Mouse (Mus musculus) kidney, adult 9 months (tissue): ENCODE measurements around the gene Gm21954.
A peak's percentile ranks its signal among the peaks of the same experiment; 100 is the strongest.

Source experiments
- DNase-seq: peaks from one replicate; pipeline ENCODE4 v3.0.0; 2022

Gene Gm21954

DNA sequence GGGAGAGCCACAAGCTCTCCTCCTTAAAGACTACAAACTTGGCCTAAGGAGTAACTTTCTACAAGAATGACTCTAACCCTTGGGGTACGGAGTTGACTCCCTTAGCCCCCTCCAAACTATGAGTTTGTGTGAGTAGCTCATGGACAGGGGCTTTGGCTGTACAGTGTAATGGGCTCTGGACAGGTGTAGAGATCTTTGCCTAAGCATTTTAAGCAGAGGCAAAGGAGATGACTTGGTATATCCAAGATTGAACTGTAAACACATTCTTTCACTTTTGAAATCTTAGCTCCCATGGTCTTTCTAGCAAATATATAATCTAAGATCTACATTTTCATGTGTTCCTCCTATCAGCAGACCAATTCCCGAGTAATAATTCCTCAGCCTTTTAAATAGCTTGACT is at the start of gene Gm21954:
TSS of gene Gm21954 (minus strand) at position 101 of the 400 bp plus-strand sequence.
- no peak for DNase-seq

GRCm38 (mm10) chr3:55521776-55522175 is 49.8 kb upstream of the Gm21954 start:
- DNase-seq, result no peak

DNA sequence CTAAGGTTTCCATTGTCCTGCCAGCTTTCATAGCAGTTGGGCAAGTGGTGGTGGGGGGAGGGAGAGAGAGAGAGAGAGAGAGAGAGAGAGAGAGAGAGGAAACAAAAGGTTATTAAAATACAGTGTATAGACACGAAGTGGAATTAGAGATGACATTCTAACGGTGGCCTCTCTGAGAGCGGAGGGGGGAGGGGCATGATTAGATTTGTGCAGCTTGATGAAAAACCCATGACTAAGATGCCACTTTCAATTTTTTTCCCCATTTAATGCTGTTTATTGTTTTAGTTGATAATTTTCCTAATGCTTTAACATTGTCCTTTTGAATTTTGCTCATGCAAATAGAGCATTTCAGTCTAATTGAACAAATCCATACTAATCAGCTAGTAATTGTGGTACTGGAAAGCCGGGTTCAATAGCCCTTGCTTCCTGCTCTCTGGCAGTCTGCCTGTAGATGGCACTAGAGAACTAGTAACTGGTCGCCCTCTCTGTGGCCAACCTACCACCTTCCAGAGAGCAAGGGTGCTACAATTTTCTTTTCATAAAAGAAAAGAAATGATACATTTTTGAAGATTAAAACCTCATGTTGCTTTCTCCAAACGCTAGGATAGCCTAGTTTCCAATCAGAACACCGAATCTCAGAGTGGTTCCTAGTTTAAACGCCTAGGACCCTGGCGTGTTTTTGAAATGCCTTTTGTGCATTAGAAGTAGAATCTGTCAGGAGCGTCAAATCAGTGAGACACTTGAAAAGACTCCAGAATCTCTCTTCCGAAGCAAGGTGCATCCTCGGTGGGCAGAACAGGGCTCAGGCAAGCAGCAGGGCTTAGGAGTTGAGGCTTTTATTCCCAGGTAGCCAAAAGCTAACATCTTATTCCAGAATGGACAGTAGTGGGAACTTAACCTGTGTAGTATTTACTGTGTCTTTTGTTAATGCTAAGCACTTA is 48.5 kb upstream of the Gm21954 start:
- peak; percentile 74 for DNase-seq

DNA sequence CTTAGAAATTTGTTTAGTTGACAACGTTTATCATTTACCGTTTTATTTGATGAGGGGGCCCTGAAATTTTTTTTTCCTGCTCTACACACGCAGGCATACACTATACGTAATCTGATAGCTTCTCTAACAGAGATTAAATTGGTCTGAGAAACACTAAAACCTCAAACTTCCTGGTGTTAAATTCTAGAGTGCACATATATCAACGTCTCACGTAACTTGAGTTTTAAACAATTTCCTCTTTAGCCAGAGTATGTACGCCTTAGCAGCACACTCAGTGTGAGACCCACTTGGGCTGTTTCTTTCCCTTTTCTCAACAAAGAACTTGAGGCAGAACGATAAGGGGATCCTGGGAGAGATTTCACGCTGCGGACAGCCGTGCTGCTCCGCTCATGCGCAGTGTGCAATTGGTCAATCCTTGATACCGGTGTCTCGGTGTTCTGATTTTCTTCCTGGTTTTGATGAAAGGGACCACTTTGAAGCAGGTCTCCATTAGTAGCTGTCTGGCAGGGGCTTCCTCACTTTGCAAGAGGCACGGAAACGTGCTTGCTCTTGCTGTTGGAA is 45.5 kb upstream of the Gm21954 start:
- DNase-seq, result no peak

- DNase-seq, result no peak
Observed at GRCm38 (mm10) chr3:55515966-55516365, 44.0 kb upstream of the Gm21954 start.

GRCm38 (mm10) chr3:55511658-55512057 is 39.6 kb upstream of the Gm21954 start:
- no peak for DNase-seq

GRCm38 (mm10) chr3:55510198-55510597 is 38.2 kb upstream of the Gm21954 start:
- no peak for DNase-seq

DNA sequence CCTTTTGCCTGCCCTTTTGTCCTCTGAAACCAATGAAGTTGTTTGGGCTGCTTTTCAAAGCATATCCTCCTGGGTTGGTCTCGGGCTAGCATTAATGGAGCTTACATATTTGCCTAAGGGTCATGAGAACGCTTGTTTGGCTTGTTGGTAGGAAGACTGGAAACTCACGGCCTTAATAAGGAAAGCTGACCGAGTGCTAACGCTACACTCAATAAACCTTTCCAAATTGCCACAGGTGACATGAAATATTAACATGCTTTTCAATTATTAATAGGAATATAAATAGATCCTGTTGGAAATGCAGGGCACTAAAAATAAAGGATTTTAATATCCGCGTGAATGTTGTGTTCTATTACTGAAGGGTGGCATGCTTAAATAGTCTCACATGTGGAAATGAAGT is 27.3 kb upstream of the Gm21954 start:
- no peak for DNase-seq

DNA sequence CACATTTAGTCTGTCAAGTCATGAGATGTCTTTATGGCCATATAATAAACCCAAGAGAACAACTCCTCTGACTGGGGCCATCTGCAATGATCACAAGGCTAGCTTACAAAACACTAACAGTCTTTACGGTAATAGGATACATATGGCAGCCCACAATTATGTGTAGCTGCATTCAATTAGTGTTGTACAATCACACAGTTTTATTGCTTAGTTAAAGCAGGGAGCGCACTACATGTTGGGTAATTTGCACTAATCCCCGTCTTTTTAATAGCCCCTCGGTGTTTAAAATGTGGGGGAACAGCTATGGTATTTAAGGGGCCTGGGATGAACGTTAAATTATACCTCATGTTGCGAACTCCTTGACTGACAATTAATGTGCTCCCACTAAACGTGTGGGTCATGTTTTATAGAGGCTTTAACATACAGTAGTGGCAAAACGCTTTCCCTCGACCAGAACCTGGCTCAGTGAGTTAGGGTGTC is 24.5 kb upstream of the Gm21954 start:
- no peak for DNase-seq

DNA sequence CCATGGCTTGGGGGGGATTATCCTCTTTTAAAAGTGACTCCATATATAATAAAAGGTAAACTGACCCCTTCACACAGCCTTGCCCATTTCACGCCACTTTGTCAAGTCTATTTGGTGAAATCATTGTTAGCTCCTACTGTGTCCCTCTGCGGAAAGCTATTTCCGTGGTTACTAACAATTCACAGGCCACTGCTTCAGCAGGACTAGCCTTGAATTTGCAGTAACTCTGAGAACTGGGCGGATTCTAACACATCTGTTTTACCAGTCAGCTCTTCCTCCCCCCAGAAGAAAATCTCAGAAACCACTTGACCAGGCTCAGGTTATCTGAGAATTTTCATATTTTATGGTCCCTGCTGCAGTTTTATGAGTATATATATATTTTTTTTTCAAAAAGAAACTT is 23.9 kb upstream of the Gm21954 start:
- DNase-seq, result no peak

DNA sequence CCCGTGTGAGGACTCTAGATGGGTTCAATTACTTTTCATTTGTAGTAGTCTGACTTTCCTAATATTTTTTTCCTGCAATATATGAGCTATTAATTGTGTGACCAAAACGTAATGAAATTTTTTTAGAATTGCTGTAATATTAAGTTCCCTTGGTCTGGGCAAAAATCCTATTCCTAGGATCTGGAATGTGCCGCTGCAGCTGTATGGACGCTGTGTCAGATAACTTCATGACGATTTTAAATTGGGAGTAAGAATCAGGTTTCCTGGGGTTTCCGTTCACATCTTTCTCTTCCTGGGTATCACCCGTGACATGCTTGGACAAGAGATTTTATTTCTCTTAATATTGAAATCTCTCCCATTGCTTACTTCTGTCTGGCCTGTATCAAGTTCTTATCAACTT is 23.2 kb upstream of the Gm21954 start:
- DNase-seq, result no peak

DNA sequence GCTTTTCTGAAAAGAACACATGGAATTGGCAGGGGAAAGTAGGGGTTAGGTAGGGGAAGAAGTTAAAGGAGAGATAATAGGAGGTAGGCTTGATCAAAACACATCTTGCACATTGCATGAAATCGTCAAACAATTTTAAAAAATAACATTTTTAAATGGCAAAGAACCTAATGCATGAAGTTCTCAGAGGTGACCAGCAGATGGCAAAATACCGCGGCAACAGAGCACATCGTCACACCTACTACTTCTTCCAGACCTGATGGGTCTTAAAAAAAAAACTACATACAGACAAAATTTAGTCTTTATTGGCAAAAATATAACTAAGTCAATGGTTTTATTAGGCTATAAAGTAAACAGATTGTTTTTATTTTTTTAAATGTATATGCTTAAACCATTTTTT is 22.3 kb upstream of the Gm21954 start:
- DNase-seq, result peak; percentile 9

- DNase-seq, result no peak
Observed at GRCm38 (mm10) chr3:55492021-55492420, 20.0 kb upstream of the Gm21954 start.

GRCm38 (mm10) chr3:55489231-55489990 is 17.4 kb upstream of the Gm21954 start:
- DNase-seq, result no peak

DNA sequence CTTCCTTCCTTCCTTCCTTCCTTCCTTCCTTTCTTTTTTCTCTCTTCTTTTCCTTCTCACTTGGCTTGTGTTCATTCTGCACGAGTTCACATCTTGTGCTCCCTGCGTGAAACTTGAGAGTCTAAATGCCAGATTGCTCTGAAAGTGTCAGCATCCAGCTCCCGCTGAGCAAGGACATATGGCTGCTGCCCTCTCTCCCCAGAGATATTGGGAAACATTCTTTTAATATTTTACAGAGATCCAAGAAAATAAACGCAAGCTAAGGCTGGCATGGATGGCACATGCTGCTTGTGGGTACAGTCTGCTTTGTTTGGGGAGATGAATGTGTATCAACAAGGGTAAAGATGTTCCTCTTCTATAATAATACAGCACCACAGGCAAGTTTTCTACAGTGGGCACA is 11.3 kb upstream of the Gm21954 start:
- no peak for DNase-seq

- no peak for DNase-seq
Observed at GRCm38 (mm10) chr3:55481140-55481539, 9.1 kb upstream of the Gm21954 start.

DNA sequence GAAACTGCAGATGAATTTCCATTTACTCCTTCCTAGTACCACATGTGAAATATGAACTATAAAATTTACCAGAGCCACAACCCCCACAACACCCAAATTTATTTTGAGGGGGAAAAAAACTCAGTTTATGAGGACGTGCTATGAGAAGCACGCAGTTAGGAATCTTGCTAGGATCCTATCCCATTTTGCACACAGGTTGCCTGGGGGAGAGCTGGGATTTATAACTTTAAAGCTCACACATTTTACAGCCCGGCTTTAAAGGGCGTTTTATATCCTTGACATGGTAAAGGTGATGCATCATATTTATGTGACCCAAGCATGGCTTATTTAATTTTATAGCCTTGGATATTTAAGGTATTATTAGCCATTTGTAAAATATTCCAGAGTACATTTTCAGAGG is 7.3 kb upstream of the Gm21954 start:
- DNase-seq, result no peak

- DNase-seq, result no peak
Observed at GRCm38 (mm10) chr3:55476694-55477093, 4.7 kb upstream of the Gm21954 start.

- no peak for DNase-seq
Observed at GRCm38 (mm10) chr3:55473146-55473545, 1.1 kb upstream of the Gm21954 start.

GRCm38 (mm10) chr3:55466348-55466747 is 5.7 kb downstream of the Gm21954 start:
- DNase-seq, result no peak

DNA sequence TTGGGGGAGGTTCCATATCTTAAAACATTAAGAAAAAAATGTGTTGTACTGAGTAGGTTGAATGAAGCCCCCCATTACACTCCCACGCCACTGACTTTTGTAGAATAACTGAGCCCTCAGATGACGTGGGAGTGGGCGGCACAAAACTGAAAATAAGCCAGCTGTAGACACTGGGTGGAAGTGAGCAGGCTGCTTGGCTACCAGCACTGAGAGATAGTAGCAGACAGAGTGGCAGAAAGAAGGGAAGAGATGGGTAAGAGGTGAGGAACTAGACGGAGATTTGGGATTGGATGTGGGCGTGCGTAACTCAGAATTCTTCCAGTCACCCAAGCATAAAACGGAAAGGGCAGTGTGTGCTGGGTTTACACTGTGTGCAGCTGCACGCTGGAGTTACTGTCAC is 6.2 kb downstream of the Gm21954 start:
- DNase-seq, result no peak

DNA sequence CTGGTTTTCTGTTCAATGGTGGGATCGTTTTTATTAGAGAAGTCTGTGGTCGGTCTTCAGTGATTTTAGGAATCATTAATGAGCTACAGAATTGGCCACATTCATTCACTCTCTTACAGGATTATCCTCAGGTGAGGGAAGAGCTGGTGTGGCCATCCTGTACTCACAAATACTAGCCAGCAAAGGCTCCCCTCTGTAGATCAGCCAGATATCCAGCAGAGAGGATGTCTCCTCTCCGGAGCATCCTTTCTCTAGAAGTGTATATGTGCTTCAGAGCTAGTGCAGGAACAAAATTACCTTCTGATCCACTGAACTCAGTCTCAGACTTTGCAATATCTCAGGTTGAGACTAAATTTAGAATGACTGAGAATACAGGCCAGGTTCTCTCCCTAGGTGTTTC is 7.8 kb downstream of the Gm21954 start:
- DNase-seq, result no peak

- DNase-seq, result no peak
Observed at GRCm38 (mm10) chr3:55462904-55463668, 8.9 kb downstream of the Gm21954 start.
